Mouse (Mus musculus): ENCODE results near the gene Tspan32. TPM values are rescaled to one million over a fixed set of nuclear protein-coding genes. Genes with fewer than 3 reads are reported as not detected.

Tspan32 gene
- polyA plus RNA-seq, 1 experiment from 2014 or later: 106 TPM

DNA sequence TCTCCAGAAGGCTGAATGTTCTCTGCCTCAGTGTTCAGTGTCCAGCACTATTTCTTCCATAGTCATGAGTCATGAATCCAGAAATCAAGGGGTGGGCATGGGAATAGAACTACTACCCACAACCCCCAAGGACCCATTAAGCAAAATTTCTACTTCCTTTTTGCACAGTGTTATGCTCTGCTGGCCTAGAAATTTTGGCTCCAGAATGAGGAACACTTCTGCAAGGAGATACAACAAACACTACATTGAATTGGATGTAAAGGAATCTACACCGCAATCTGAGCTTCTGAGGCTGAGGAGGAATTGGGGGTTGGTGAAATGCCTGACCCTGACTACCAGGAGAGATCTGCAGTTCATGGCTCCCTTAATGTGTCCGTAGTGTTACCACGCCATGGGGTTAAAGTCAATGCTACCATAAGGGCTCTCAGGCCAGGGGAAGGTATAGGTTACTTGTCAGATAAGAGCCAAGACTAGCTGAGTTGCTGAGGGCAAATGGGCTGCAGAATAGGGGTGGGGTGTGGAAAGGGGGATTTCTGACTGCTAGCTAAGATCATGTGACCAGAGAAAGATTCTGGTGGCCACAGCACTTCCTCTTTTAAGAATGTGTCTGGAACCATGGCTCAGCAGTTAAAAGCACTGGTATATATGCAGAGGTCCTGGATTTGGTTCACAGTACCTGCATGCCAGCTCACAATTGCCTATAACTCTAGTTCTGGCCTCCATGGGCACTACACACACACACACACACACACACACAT, 33.5 kb downstream of the Tspan32 start:
- 49% methylated on average over 3 of the region's 3 CpGs for WGBS (ENCODE audit: insufficient replicate concordance)
- H3K27ac ChIP-seq: no peak overlapping the region
- no peak for ATAC-seq

DNA sequence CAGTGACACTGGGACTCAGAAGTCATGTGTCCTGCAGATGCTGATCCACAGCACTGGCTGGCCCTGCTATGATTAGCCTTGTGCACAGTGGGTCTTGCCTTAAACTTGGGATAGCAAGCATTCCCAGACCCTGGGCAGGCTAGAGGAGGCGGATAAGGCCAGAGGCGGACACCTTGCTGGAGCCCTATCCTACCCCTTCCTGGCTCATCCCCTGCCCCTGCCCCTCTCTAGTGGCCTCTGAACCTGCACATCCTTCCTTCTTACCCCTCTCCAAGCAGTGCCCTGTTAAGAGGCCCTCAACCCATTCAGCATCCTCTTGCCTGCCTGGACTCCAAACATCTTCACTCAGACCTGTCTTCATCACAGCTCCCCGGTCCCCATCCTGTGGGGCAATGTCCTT, 35.7 kb downstream of the Tspan32 start:
- ATAC-seq: no peak
- H3K27ac ChIP-seq: no peak overlapping the region
- H3K4me2 ChIP-seq: no peak overlapping the region
- H3K4me3 ChIP-seq: no peak overlapping the region
- H3K9me3 ChIP-seq (replicated peaks): no peaks in the 10 kb centered on the region
- no peak overlapping the region for H3K9ac ChIP-seq
- H3K27me3 ChIP-seq (replicated peaks): 0 out of 2 replicates have a peak, but pooled peaks cover 3% of the 10 kb centered on the region
- H3K36me3 ChIP-seq: no peaks in the 10 kb centered on the region
- 82% methylated on average over 3 of the region's 3 CpGs for WGBS (ENCODE audit: insufficient replicate concordance)
- H3K4me1 ChIP-seq: peaks cover 34% of the 10 kb centered on the region

More for the DNA sequence above, 33.5 kb downstream of the Tspan32 start:
- Histone ChIP-seq H3K4me1 (peaks cover 34% of the 10 kb centered on the region), H3K4me2 (no peak overlapping the region), H3K9me3 (replicated peaks) (no peaks in the 10 kb centered on the region), H3K4me3 (no peak overlapping the region), H3K27me3 (replicated peaks) (0 out of 2 replicates have a peak, but pooled peaks cover 3% of the 10 kb centered on the region), H3K36me3 (no peaks in the 10 kb centered on the region), H3K9ac (no peak overlapping the region)

DNA sequence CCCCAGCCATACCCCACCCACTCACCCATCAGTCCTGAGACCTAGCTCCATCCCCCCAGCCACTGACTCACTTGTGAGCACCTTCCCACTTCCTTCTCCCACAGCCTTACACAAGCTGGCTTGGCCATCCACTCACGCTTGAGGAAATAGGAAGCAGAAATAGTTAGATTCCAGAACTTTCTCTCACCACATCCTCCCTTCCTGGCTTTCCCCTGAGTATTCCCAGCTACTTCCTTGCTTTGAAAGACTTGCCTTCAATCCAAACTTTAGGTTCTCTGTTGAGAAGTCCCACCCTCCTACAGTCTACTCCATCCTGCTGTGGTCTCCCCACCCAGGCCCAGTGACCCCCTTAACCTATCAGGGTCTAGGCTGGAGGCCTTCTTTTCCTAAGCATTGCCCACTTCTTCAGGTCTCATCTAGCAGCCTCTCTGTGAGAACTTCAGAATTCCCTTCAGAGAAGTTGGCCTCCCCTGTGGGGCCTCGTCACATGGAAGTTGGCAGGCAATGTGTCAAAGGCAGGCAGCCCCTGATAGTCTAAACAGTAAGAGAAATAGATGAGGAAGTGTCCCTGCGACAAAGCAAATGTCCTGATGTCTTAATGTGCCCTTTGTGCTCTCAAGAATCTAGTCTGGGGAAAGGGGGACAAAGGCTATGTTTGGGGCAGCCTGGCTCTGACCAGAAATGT, 36.4 kb downstream of the Tspan32 start:
- Histone ChIP-seq H3K27ac (peak overlapping the region; percentile 22; the same call in 1 of the 2 replicates), H3K4me2 (no peak overlapping the region), H3K9me3 (replicated peaks) (no peaks in the 10 kb centered on the region), H3K27me3 (replicated peaks) (0 out of 2 replicates have a peak, but pooled peaks cover 3% of the 10 kb centered on the region), H3K36me3 (no peaks in the 10 kb centered on the region), H3K4me3 (no peak overlapping the region), H3K4me1 (peaks cover 34% of the 10 kb centered on the region), H3K9ac (no peak overlapping the region; the same call in 1 of the 2 replicates)
- WGBS (ENCODE audit: insufficient replicate concordance): 46% methylated on average over 3 of the region's 3 CpGs
- no peak for ATAC-seq

DNA sequence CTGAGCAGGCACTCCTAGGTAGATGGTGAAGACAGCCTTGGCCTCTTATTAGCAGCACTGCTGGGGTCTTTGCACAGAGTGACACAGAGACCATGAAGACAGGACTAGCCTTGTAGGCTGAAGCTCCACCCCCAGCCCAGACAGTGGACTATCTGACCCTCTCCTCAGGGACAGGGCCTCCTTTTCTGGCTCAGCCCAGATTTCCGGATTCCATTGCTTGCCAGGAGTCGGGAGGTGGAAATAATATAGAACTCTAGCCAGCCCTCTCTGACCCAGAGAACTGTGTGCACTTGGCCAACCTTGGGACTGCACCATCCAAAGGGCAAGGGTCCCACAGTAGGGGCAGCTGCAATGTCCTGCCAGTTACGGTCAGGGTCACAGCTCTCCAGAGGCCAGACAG, 37.2 kb downstream of the Tspan32 start:
- peaks cover 34% of the 10 kb centered on the region for H3K4me1 ChIP-seq
- no peak overlapping the region for H3K4me3 ChIP-seq
- WGBS (ENCODE audit: insufficient replicate concordance): 43% methylated on average over 3 of the region's 3 CpGs
- H3K27me3 ChIP-seq (replicated peaks): 0 out of 2 replicates have a peak, but pooled peaks cover 3% of the 10 kb centered on the region
- ATAC-seq: peak; percentile 43
- H3K27ac ChIP-seq: peak overlapping the region; percentile 22; the same call in 1 of the 2 replicates
- no peak overlapping the region; the same call in 1 of the 2 replicates for H3K9ac ChIP-seq
- H3K36me3 ChIP-seq: no peaks in the 10 kb centered on the region
- H3K4me2 ChIP-seq: no peak overlapping the region
- no peaks in the 10 kb centered on the region for H3K9me3 ChIP-seq (replicated peaks)

DNA sequence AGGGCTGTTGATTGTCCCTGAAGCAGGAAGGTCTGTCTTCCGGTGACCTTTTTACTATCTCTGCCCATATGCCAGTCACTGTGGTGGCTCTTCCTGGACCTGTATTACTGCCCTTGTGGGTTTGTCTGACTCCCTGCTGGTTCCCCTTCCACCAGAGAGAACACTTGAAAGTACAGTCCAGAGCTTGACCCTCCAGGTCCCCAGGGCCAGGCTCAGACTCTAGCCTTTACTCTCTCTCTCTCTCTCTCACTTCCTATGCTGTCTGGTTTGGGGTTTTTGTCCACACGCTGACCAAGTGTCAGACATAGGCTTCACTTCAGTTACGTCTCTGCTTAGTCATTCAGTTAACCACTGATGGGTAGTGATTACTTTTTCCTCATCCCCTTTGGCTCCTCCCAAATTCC, 38.1 kb downstream of the Tspan32 start:
- ATAC-seq: no peak
- peaks cover 34% of the 10 kb centered on the region for H3K4me1 ChIP-seq

DNA sequence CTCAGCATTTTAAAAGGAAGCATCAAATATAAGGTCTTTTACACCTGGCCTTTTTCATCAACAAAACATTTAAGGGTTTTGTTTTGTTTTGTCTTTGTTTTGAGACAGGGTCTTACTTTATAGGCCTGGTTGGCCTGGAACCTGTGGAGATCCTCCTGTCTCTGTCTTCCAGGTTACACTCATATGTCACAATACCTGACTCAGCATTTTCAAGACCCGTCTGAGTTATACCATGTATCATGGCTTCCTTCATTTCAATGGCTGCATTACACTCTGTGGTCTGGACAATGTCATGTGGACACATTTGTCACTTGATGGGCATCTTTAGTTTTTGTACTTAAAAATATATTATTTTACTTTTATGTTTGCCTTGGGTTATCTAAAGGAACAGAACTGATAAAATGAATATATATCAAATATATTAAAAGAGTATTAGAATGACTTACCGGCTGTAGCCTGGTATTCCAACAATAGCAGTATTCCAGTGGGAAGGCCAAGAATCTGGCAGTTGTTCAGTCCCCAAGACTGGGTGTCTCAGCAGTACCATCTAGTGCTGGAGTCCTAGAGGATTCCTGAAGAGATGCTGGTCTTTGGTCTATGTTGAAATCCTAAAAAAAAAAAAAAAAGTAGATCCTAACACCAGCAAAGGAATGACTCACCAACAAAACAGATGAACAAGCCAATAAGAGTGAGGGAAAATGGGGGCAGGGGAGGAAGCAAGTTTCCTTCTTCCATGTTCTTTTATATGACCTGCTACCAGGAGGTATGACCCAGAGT, 39.4 kb downstream of the Tspan32 start:
- Histone ChIP-seq H3K4me2 (no peak overlapping the region), H3K27me3 (replicated peaks) (0 out of 2 replicates have a peak, but pooled peaks cover 5% of the 10 kb centered on the region), H3K4me1 (peaks cover 27% of the 10 kb centered on the region), H3K4me3 (no peak overlapping the region), H3K36me3 (no peaks in the 10 kb centered on the region), H3K9ac (no peak overlapping the region), H3K27ac (no peak overlapping the region), H3K9me3 (replicated peaks) (no peaks in the 10 kb centered on the region)
- ATAC-seq: no peak
- WGBS (ENCODE audit: insufficient replicate concordance): 63% methylated on average over 2 of the region's 2 CpGs

More for the DNA sequence above, 38.1 kb downstream of the Tspan32 start:
- 0 out of 2 replicates have a peak overlapping the region, but pooled peaks have one; percentile 22 for H3K27ac ChIP-seq
- no peaks in the 10 kb centered on the region for H3K36me3 ChIP-seq
- H3K4me2 ChIP-seq: no peak overlapping the region
- H3K9ac ChIP-seq: no peak overlapping the region
- H3K4me3 ChIP-seq: no peak overlapping the region
- WGBS (ENCODE audit: insufficient replicate concordance): 28% methylated on average over 3 of the region's 3 CpGs
- H3K9me3 ChIP-seq (replicated peaks): no peaks in the 10 kb centered on the region
- 0 out of 2 replicates have a peak, but pooled peaks cover 3% of the 10 kb centered on the region for H3K27me3 ChIP-seq (replicated peaks)

DNA sequence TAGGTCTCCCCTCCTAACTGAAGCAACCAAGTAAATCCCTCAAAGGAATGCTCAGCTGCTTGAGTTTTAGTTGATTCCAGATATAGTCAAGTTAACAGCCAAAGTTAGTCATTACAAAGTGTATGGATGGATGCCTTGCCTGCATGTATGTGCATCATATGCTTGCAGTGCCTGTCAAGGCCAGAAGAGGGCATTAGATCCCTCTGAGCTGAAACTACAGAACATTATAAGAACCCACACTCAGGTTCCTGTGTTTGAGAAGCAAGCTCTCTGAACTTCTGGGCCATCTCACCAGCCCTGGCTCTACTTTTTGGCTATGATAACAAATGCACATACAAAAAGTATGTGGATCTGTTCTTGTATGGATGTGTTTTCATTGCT, 40.0 kb downstream of the Tspan32 start:
- Histone ChIP-seq H3K4me2 (no peak overlapping the region), H3K9me3 (replicated peaks) (no peaks in the 10 kb centered on the region), H3K4me3 (no peak overlapping the region), H3K36me3 (no peaks in the 10 kb centered on the region), H3K4me1 (peaks cover 27% of the 10 kb centered on the region), H3K27ac (no peak overlapping the region), H3K27me3 (replicated peaks) (0 out of 2 replicates have a peak, but pooled peaks cover 6% of the 10 kb centered on the region), H3K9ac (no peak overlapping the region)
- no peak for ATAC-seq

DNA sequence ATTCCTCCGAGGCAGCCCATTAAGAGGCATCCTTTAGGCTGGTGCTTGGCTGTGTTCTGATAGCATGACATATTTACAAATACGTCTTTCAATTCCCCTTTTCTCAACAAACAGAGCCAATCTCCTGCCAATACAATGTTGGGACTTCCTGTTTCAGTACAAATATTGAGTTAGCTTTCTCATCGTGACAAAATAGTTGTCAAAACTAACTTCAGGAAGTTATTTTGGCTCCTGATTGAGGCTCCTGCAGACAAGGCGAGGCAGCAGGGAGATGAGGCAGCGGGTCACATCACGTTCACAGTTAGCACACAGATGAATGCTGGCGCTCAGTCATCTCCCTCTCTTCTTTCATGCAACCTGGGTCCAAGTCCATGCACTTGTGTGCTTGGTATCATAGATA, 41.5 kb downstream of the Tspan32 start:
- Histone ChIP-seq H3K36me3 (no peaks in the 10 kb centered on the region), H3K9ac (no peak overlapping the region), H3K27me3 (replicated peaks) (0 out of 2 replicates have a peak, but pooled peaks cover 3% of the 10 kb centered on the region), H3K27ac (no peak overlapping the region), H3K4me1 (peaks cover 26% of the 10 kb centered on the region), H3K4me2 (no peak overlapping the region), H3K9me3 (replicated peaks) (no peaks in the 10 kb centered on the region), H3K4me3 (no peak overlapping the region)
- WGBS (ENCODE audit: insufficient replicate concordance): 44% methylated on average over 7 of the region's 7 CpGs
- ATAC-seq: no peak

DNA sequence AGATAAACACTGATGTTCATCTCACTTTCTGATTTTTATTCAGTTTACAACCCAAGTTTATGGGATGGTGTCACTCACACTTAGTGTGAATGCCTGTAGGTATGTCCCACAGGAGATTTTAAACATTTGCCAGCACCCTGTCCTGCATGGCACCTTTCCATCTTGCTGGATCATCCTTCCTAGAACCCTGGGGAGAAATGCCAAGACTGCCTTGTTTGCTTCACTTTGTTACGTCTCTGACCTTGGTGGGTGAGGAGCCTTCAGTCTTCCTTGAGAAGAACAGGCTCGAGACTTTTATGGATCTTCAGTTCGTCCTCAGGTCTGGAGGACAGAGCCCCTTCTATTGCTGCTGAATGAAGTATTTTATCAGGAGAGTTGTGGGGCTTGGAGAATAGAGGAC, 44.5 kb downstream of the Tspan32 start:
- no peak overlapping the region for H3K9ac ChIP-seq
- H3K4me1 ChIP-seq: peaks cover 35% of the 10 kb centered on the region
- 65% methylated on average over 3 of the region's 3 CpGs for WGBS (ENCODE audit: insufficient replicate concordance)
- no peaks in the 10 kb centered on the region for H3K36me3 ChIP-seq
- no peak overlapping the region for H3K4me3 ChIP-seq
- no peak overlapping the region for H3K27ac ChIP-seq
- no peak for ATAC-seq
- no peaks in the 10 kb centered on the region for H3K9me3 ChIP-seq (replicated peaks)
- H3K4me2 ChIP-seq: no peak overlapping the region
- 0 out of 2 replicates have a peak, but pooled peaks cover 3% of the 10 kb centered on the region for H3K27me3 ChIP-seq (replicated peaks)

DNA sequence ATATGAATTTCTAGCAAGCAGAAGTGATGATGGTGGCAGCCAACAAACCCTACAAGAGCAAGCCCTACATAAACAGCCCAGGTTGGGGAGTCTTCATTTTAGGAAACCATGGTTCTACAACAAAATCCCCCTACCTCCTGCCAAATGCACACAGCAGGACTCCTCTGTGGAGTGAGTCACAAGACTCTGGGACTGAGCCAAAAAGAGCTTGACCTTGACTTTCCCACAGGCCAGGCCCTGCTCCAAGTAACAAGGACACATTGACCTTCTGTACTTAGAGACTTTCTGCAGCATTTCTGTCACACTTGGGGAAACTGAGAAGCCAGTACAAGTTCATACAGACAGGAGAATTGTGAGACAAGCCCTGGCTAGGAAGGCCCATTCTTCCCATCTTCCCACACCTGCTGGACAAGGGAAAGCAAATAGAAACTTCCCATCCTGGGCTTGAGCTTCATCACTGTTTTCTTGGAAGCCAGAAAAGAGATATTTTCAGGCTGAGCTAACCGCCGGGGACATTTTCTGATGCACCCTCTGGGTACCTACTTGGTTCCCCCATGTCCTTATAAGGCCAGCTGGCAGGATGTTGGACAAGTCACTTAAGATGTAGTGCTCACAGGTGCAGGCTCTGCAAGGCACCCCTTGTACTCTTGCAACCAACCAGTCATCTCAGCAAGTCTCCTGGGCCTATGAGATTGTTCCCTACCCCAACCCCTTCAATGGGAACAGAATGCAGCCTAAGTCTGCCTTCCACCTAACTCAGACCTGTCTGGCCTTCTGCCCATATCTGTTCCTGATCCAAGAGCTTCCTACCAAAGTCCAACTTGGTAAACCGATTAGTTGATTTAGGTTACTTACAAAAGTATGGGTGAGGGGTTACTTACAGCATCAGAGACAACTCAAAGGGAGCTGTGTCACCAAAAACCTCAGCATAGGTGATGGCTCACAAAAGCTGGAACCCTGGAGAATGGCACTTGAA, 45.3 kb downstream of the Tspan32 start:
- H3K36me3 ChIP-seq: no peaks in the 10 kb centered on the region
- H3K4me1 ChIP-seq: peaks cover 43% of the 10 kb centered on the region
- 0 out of 2 replicates have a peak, but pooled peaks cover 3% of the 10 kb centered on the region for H3K27me3 ChIP-seq (replicated peaks)
- 71% methylated on average over 3 of the region's 3 CpGs for WGBS (ENCODE audit: insufficient replicate concordance)
- no peak overlapping the region for H3K4me2 ChIP-seq
- no peak for ATAC-seq
- no peaks in the 10 kb centered on the region for H3K9me3 ChIP-seq (replicated peaks)
- no peak overlapping the region for H3K4me3 ChIP-seq
- H3K27ac ChIP-seq: no peak overlapping the region
- no peak overlapping the region for H3K9ac ChIP-seq

DNA sequence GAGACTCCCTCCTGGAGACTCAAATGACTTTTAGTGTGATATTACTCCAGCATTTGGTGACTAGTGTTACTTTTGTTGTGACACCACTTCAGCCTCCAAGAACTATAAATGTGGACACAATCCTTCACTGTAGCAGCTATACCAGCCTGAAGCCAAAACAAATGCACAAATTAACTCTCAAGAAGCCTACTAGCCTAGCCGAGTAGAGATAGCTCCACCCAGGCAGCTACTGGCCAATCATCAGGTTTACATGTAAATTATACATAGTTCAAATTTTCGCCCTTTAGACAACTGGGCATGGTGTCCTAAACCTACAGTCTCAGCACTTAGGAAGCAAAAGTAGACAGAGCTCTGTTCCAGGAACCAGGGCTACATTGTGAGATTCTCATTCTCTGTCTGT, 46.5 kb downstream of the Tspan32 start:
- 0 out of 2 replicates have a peak overlapping the region, but pooled peaks have one; percentile 95 for H3K4me2 ChIP-seq
- 28% methylated on average over 2 of the region's 2 CpGs for WGBS (ENCODE audit: insufficient replicate concordance)
- H3K27me3 ChIP-seq (replicated peaks): 0 out of 2 replicates have a peak, but pooled peaks cover 3% of the 10 kb centered on the region
- ATAC-seq: no peak
- H3K4me3 ChIP-seq: no peak overlapping the region
- H3K9me3 ChIP-seq (replicated peaks): no peaks in the 10 kb centered on the region
- 0 out of 2 replicates have a peak, but pooled peaks cover 2% of the 10 kb centered on the region for H3K36me3 ChIP-seq
- no peak overlapping the region for H3K27ac ChIP-seq
- H3K9ac ChIP-seq: no peak overlapping the region
- peaks cover 55% of the 10 kb centered on the region for H3K4me1 ChIP-seq

All from liver, embryonic 12.5 days (tissue).